In genomic region chr5:46795102-46795501, GRCm38 (mm10) we compare ENCODE assay signal across 24 mouse cellular contexts.
A peak's percentile ranks its signal among the peaks of the same experiment; 100 is the strongest.
DNase-seq lines count a peak whose midpoint lies in the region; ATAC-seq and TF ChIP-seq lines count a peak whose summit lies in the region.
"Had no signal": no experiment of that assay in that cellular context is flagged by ENCODE, and none has a peak within 500 bp of the region (broad histone marks: within the 10 kb centered on the region; RNA-seq: fewer than 3 reads in every experiment).

No protein-coding gene starts in this region.

- no peaks in the 10 kb centered on the region for H3K36me3 ChIP-seq in limb, embryonic 13.5 days
- H3K36me3 ChIP-seq in limb, embryonic 10.5 days = no peaks in the 10 kb centered on the region
- no peaks in the 10 kb centered on the region for H3K36me3 ChIP-seq in intestine, embryonic 15.5 days
- no peaks in the 10 kb centered on the region for H3K36me3 ChIP-seq in midbrain, embryonic 11.5 days (ENCODE audit: control insufficient read depth, insufficient read depth, low read length)
- H3K36me3 ChIP-seq: embryonic facial prominence, embryonic 13.5 days; forebrain, embryonic 10.5 days; heart, embryonic 10.5 days; heart, embryonic 13.5 days; hindbrain, embryonic 12.5 days; hindbrain, embryonic 15.5 days had no signal

- no peak for TF ChIP-seq POLR2A in embryonic fibroblast, embryonic 13.5 days (IDR thresholded peaks at IDR 0.05; ENCODE audit: low read depth, low read length)

- no peak for ATAC-seq in limb, embryonic 13.5 days (ENCODE audit: low FRiP score, low read depth)
- peak; percentile 54; the same call in 1 of the 2 replicates for ATAC-seq in intestine, embryonic 15.5 days
- ATAC-seq in midbrain, embryonic 11.5 days (ENCODE audit: low FRiP score) = no peak
- ATAC-seq: CD4-positive, CD25-positive, alpha-beta regulatory T cell, adult 4 months; forebrain, embryonic 13.5 days; forebrain, embryonic 16.5 days had no signal

- no peak overlapping the region for H3K4me3 ChIP-seq in limb, embryonic 13.5 days
- no peak overlapping the region for H3K4me3 ChIP-seq in limb, embryonic 10.5 days
- H3K4me3 ChIP-seq in embryonic fibroblast, embryonic 13.5 days (ENCODE audit: insufficient read depth, low read length) = no peak overlapping the region
- H3K4me3 ChIP-seq in intestine, embryonic 15.5 days (replicated peaks) = no peak overlapping the region
- H3K4me3 ChIP-seq in midbrain, embryonic 11.5 days (ENCODE audit: low read depth, low read length) = no peak overlapping the region
- H3K4me3 ChIP-seq: embryonic facial prominence, embryonic 13.5 days; forebrain, embryonic 10.5 days; forebrain, embryonic 13.5 days; heart, adult 2 months; heart, embryonic 10.5 days; heart, embryonic 13.5 days; hindbrain, embryonic 12.5 days; hindbrain, embryonic 15.5 days had no signal

- WGBS in limb, embryonic 13.5 days = 88% methylated on average over 2 of the region's 2 CpGs
- 92% methylated on average over 2 of the region's 2 CpGs for WGBS in limb, embryonic 10.5 days
- WGBS in intestine, embryonic 15.5 days = 64% methylated on average over 2 of the region's 2 CpGs
- WGBS in midbrain, embryonic 11.5 days = 94% methylated on average over 2 of the region's 2 CpGs

- TF ChIP-seq CTCF in embryonic fibroblast, embryonic 13.5 days (IDR thresholded peaks at IDR 0.05; ENCODE audit: borderline replicate concordance, insufficient read depth, low read length) = no peak

- no peaks in the 10 kb centered on the region for H3K9me3 ChIP-seq in limb, embryonic 13.5 days
- H3K9me3 ChIP-seq in limb, embryonic 10.5 days (replicated peaks) = no peaks in the 10 kb centered on the region
- H3K9me3 ChIP-seq in intestine, embryonic 15.5 days = no peaks in the 10 kb centered on the region
- H3K9me3 ChIP-seq in midbrain, embryonic 11.5 days (ENCODE audit: control insufficient read depth, low read length) = no peaks in the 10 kb centered on the region
- H3K9me3 ChIP-seq: embryonic facial prominence, embryonic 13.5 days; forebrain, embryonic 10.5 days; forebrain, embryonic 13.5 days; heart, embryonic 10.5 days; heart, embryonic 13.5 days; hindbrain, embryonic 12.5 days; hindbrain, embryonic 15.5 days had no signal

- intact Hi-C loops in heart, postnatal 14 days (cut with DNase I) = no loop called here

- H3K4me1 ChIP-seq in limb, embryonic 13.5 days = peaks cover 23% of the 10 kb centered on the region
- H3K4me1 ChIP-seq in limb, embryonic 10.5 days = peaks cover 7% of the 10 kb centered on the region; the same call in 1 of the 2 replicates
- H3K4me1 ChIP-seq in embryonic fibroblast, embryonic 13.5 days (ENCODE audit: control insufficient read depth, insufficient read depth, low read length) = peaks cover 7% of the 10 kb centered on the region; the same call in 1 of the 2 replicates
- H3K4me1 ChIP-seq in intestine, embryonic 15.5 days (replicated peaks) = no peaks in the 10 kb centered on the region
- peaks cover 2% of the 10 kb centered on the region; the same call in 1 of the 2 replicates for H3K4me1 ChIP-seq in midbrain, embryonic 11.5 days (ENCODE audit: control insufficient read depth, insufficient read depth, low read length)
- H3K4me1 ChIP-seq: hindbrain, embryonic 12.5 days; hindbrain, embryonic 15.5 days had no signal

- no peak overlapping the region for H3K9ac ChIP-seq in limb, embryonic 13.5 days
- H3K9ac ChIP-seq in intestine, embryonic 15.5 days = no peak overlapping the region
- no peak overlapping the region for H3K9ac ChIP-seq in midbrain, embryonic 11.5 days (ENCODE audit: low read length)
- H3K9ac ChIP-seq: embryonic facial prominence, embryonic 13.5 days; forebrain, embryonic 13.5 days; heart, embryonic 13.5 days; hindbrain, embryonic 12.5 days; hindbrain, embryonic 15.5 days had no signal

- no peak for DNase-seq in limb, embryonic 10.5 days (ENCODE audit: low spot score)
- DNase-seq in heart, postnatal 14 days = no peak
- no peak for DNase-seq in midbrain, embryonic 11.5 days (ENCODE audit: low spot score, missing footprints)
- DNase-seq: adrenal gland, adult 2 months; adrenal gland, postnatal 14 days; cerebellum, adult 11 months; cerebellum, adult 2 months; cerebellum, adult 9-11 months; cerebellum, postnatal 25 days; gastrocnemius, postnatal 10 days; gastrocnemius, postnatal 36 days; heart, adult 2 months had no signal

- no peak overlapping the region for H3K4me2 ChIP-seq in limb, embryonic 13.5 days (replicated peaks)
- H3K4me2 ChIP-seq in intestine, embryonic 15.5 days (replicated peaks) = no peak overlapping the region
- no peak overlapping the region for H3K4me2 ChIP-seq in midbrain, embryonic 11.5 days
- H3K4me2 ChIP-seq: embryonic facial prominence, embryonic 13.5 days; forebrain, embryonic 13.5 days; heart, embryonic 13.5 days; hindbrain, embryonic 12.5 days; hindbrain, embryonic 15.5 days had no signal

- no peaks in the 10 kb centered on the region for H3K27me3 ChIP-seq in limb, embryonic 13.5 days
- H3K27me3 ChIP-seq in limb, embryonic 10.5 days (ENCODE audit: low read depth, poor library complexity, severe bottlenecking) = no peaks in the 10 kb centered on the region
- H3K27me3 ChIP-seq in intestine, embryonic 15.5 days (replicated peaks) = no peaks in the 10 kb centered on the region
- H3K27me3 ChIP-seq in midbrain, embryonic 11.5 days (ENCODE audit: control insufficient read depth, insufficient read depth, low read length) = no peaks in the 10 kb centered on the region
- H3K27me3 ChIP-seq: embryonic facial prominence, embryonic 13.5 days; forebrain, embryonic 13.5 days; heart, embryonic 13.5 days; hindbrain, embryonic 12.5 days; hindbrain, embryonic 15.5 days had no signal

- H3K27ac ChIP-seq in limb, embryonic 13.5 days = peak overlapping the region; percentile 44; the same call in 1 of the 2 replicates
- no peak overlapping the region for H3K27ac ChIP-seq in limb, embryonic 10.5 days
- peak overlapping the region; percentile 55 for H3K27ac ChIP-seq in embryonic fibroblast, embryonic 13.5 days (ENCODE audit: insufficient read depth, low read length)
- no peak overlapping the region for H3K27ac ChIP-seq in intestine, embryonic 15.5 days
- no peak overlapping the region for H3K27ac ChIP-seq in midbrain, embryonic 11.5 days (ENCODE audit: low read depth, low read length)
- H3K27ac ChIP-seq: embryonic facial prominence, embryonic 13.5 days; forebrain, embryonic 10.5 days; forebrain, embryonic 13.5 days; heart, adult 2 months; heart, embryonic 10.5 days; heart, embryonic 13.5 days; hindbrain, embryonic 12.5 days; hindbrain, embryonic 15.5 days had no signal

Comparison
In these comparisons a context has a peak if more than half of its experiments do, and no peak if none do; other contexts are left out.
1. H3K27ac ChIP-seq: peak in limb, embryonic 13.5 days (single experiment) and embryonic fibroblast, embryonic 13.5 days (single experiment); none in limb, embryonic 10.5 days (single experiment), intestine, embryonic 15.5 days (single experiment) and midbrain, embryonic 11.5 days (single experiment).